Mouse (Mus musculus): Measurements from ENCODE around the gene L3mbtl4. TPM values are rescaled to one million over a fixed set of nuclear protein-coding genes. Genes with fewer than 3 reads are reported as not detected.

L3mbtl4 gene
- polyA plus RNA-seq, 1 experiment from 2014 or later, result 0.25 TPM

GRCm38 (mm10) chr17:68291713-68292364 is 18.2 kb downstream of the L3mbtl4 start:
- Histone ChIP-seq H3K9me3 (peaks cover 10% of the 10 kb centered on the region), H3K4me1 (no peaks in the 10 kb centered on the region), H3K27ac (no peak overlapping the region), H3K36me3 (no peaks in the 10 kb centered on the region), H3K9ac (no peak overlapping the region), H3K4me2 (no peak overlapping the region), H3K27me3 (no peaks in the 10 kb centered on the region), H3K4me3 (no peak overlapping the region)
- ATAC-seq (ENCODE audit: insufficient number of reproducible peaks, insufficient read depth, low FRiP score, low TSS enrichment, low read depth), result no peak
- WGBS, result 42% methylated on average over 9 of the region's 9 CpGs

GRCm38 (mm10) chr17:68308381-68308780 is 34.8 kb downstream of the L3mbtl4 start:
- H3K27ac ChIP-seq, result no peak overlapping the region
- H3K36me3 ChIP-seq, result no peaks in the 10 kb centered on the region
- ATAC-seq (ENCODE audit: insufficient number of reproducible peaks, insufficient read depth, low FRiP score, low TSS enrichment, low read depth), result no peak
- H3K9me3 ChIP-seq, result no peaks in the 10 kb centered on the region
- WGBS, result 74% methylated on average over 6 of the region's 6 CpGs
- no peak overlapping the region for H3K4me2 ChIP-seq
- H3K9ac ChIP-seq, result no peak overlapping the region
- no peaks in the 10 kb centered on the region for H3K4me1 ChIP-seq
- no peaks in the 10 kb centered on the region for H3K27me3 ChIP-seq
- no peak overlapping the region for H3K4me3 ChIP-seq

- H3K4me3 ChIP-seq, result no peak overlapping the region
- no peaks in the 10 kb centered on the region for H3K4me1 ChIP-seq
- H3K9me3 ChIP-seq, result no peaks in the 10 kb centered on the region
- 81% methylated on average over 5 of the region's 5 CpGs for WGBS
- no peak overlapping the region for H3K4me2 ChIP-seq
- H3K36me3 ChIP-seq, result no peaks in the 10 kb centered on the region
- no peak overlapping the region for H3K27ac ChIP-seq
- no peak overlapping the region for H3K9ac ChIP-seq
- no peaks in the 10 kb centered on the region for H3K27me3 ChIP-seq
- no peak for ATAC-seq (ENCODE audit: insufficient number of reproducible peaks, insufficient read depth, low FRiP score, low TSS enrichment, low read depth)
These were observed 38.8 kb downstream of the L3mbtl4 start for GRCm38 (mm10) chr17:68312286-68312927.

GRCm38 (mm10) chr17:68320940-68321339 is 47.3 kb downstream of the L3mbtl4 start:
- H3K4me1 ChIP-seq, result no peaks in the 10 kb centered on the region
- no peak overlapping the region for H3K4me2 ChIP-seq
- no peak overlapping the region for H3K9ac ChIP-seq
- H3K27ac ChIP-seq, result no peak overlapping the region
- H3K9me3 ChIP-seq, result no peaks in the 10 kb centered on the region
- H3K4me3 ChIP-seq, result no peak overlapping the region
- no peak for ATAC-seq (ENCODE audit: insufficient number of reproducible peaks, insufficient read depth, low FRiP score, low TSS enrichment, low read depth)
- no peaks in the 10 kb centered on the region for H3K36me3 ChIP-seq
- WGBS, result 87% methylated on average over 8 of the region's 8 CpGs
- H3K27me3 ChIP-seq, result no peaks in the 10 kb centered on the region

GRCm38 (mm10) chr17:68322607-68323006 is 49.0 kb downstream of the L3mbtl4 start:
- 31% methylated on average over 3 of the region's 3 CpGs for WGBS
- Histone ChIP-seq H3K27me3 (no peaks in the 10 kb centered on the region), H3K9ac (no peak overlapping the region), H3K4me2 (no peak overlapping the region), H3K4me3 (no peak overlapping the region), H3K36me3 (no peaks in the 10 kb centered on the region), H3K27ac (no peak overlapping the region), H3K9me3 (no peaks in the 10 kb centered on the region), H3K4me1 (no peaks in the 10 kb centered on the region)
- ATAC-seq (ENCODE audit: insufficient number of reproducible peaks, insufficient read depth, low FRiP score, low TSS enrichment, low read depth), result no peak

- no peaks in the 10 kb centered on the region for H3K27me3 ChIP-seq
- H3K4me1 ChIP-seq, result peaks cover 8% of the 10 kb centered on the region; the same call in 1 of the 2 replicates
- H3K27ac ChIP-seq, result no peak overlapping the region
- H3K9me3 ChIP-seq, result no peaks in the 10 kb centered on the region
- no peak overlapping the region for H3K9ac ChIP-seq
- no peak overlapping the region for H3K4me2 ChIP-seq
- no peaks in the 10 kb centered on the region for H3K36me3 ChIP-seq
- WGBS, result 80% methylated on average over 5 of the region's 5 CpGs
- H3K4me3 ChIP-seq, result no peak overlapping the region
- no peak for ATAC-seq (ENCODE audit: insufficient number of reproducible peaks, insufficient read depth, low FRiP score, low TSS enrichment, low read depth)
These were observed 58.6 kb downstream of the L3mbtl4 start for GRCm38 (mm10) chr17:68332225-68332624.

GRCm38 (mm10) chr17:68333382-68333781 is 59.8 kb downstream of the L3mbtl4 start:
- H3K4me1 ChIP-seq, result peaks cover 8% of the 10 kb centered on the region; the same call in 1 of the 2 replicates
- no peak overlapping the region for H3K27ac ChIP-seq
- 62% methylated on average over 3 of the region's 3 CpGs for WGBS
- no peaks in the 10 kb centered on the region for H3K36me3 ChIP-seq
- H3K4me3 ChIP-seq, result no peak overlapping the region
- H3K9me3 ChIP-seq, result no peaks in the 10 kb centered on the region
- H3K4me2 ChIP-seq, result no peak overlapping the region
- ATAC-seq (ENCODE audit: insufficient number of reproducible peaks, insufficient read depth, low FRiP score, low TSS enrichment, low read depth), result no peak
- no peaks in the 10 kb centered on the region for H3K27me3 ChIP-seq
- no peak overlapping the region for H3K9ac ChIP-seq

- H3K9me3 ChIP-seq, result no peaks in the 10 kb centered on the region
- H3K27ac ChIP-seq, result no peak overlapping the region
- H3K36me3 ChIP-seq, result no peaks in the 10 kb centered on the region
- no peak for ATAC-seq (ENCODE audit: insufficient number of reproducible peaks, insufficient read depth, low FRiP score, low TSS enrichment, low read depth)
- H3K27me3 ChIP-seq, result no peaks in the 10 kb centered on the region
- 67% methylated on average over 3 of the region's 3 CpGs for WGBS
- no peak overlapping the region for H3K4me2 ChIP-seq
- H3K4me3 ChIP-seq, result no peak overlapping the region
- H3K9ac ChIP-seq, result no peak overlapping the region
- H3K4me1 ChIP-seq, result peaks cover 10% of the 10 kb centered on the region; the same call in 1 of the 2 replicates
These were observed 65.4 kb downstream of the L3mbtl4 start for GRCm38 (mm10) chr17:68338917-68339553.

GRCm38 (mm10) chr17:68357687-68358086 is 84.1 kb downstream of the L3mbtl4 start:
- 25% methylated on average over 1 of the region's 1 CpGs for WGBS
- no peak overlapping the region for H3K9ac ChIP-seq
- no peak overlapping the region for H3K4me2 ChIP-seq
- ATAC-seq (ENCODE audit: insufficient number of reproducible peaks, insufficient read depth, low FRiP score, low TSS enrichment, low read depth), result no peak
- H3K9me3 ChIP-seq, result no peaks in the 10 kb centered on the region
- no peak overlapping the region for H3K27ac ChIP-seq
- H3K36me3 ChIP-seq, result no peaks in the 10 kb centered on the region
- H3K4me3 ChIP-seq, result no peak overlapping the region
- no peaks in the 10 kb centered on the region for H3K4me1 ChIP-seq
- H3K27me3 ChIP-seq, result no peaks in the 10 kb centered on the region

GRCm38 (mm10) chr17:68371101-68371500 is 97.5 kb downstream of the L3mbtl4 start:
- no peak overlapping the region for H3K9ac ChIP-seq
- no peak for ATAC-seq (ENCODE audit: insufficient number of reproducible peaks, insufficient read depth, low FRiP score, low TSS enrichment, low read depth)
- H3K27ac ChIP-seq, result no peak overlapping the region
- H3K4me3 ChIP-seq, result no peak overlapping the region
- H3K4me1 ChIP-seq, result no peaks in the 10 kb centered on the region
- 92% methylated on average over 1 of the region's 1 CpGs for WGBS
- H3K9me3 ChIP-seq, result no peaks in the 10 kb centered on the region
- H3K27me3 ChIP-seq, result no peaks in the 10 kb centered on the region
- H3K4me2 ChIP-seq, result no peak overlapping the region
- no peaks in the 10 kb centered on the region for H3K36me3 ChIP-seq

- no peak overlapping the region for H3K9ac ChIP-seq
- no peaks in the 10 kb centered on the region for H3K9me3 ChIP-seq
- H3K4me1 ChIP-seq, result peaks cover 5% of the 10 kb centered on the region; the same call in 1 of the 2 replicates
- ATAC-seq (ENCODE audit: insufficient number of reproducible peaks, insufficient read depth, low FRiP score, low TSS enrichment, low read depth), result no peak
- H3K4me2 ChIP-seq, result no peak overlapping the region
- 58% methylated on average over 5 of the region's 5 CpGs for WGBS
- no peaks in the 10 kb centered on the region for H3K36me3 ChIP-seq
- no peak overlapping the region for H3K4me3 ChIP-seq
- peaks cover 6% of the 10 kb centered on the region; the same call in 1 of the 2 replicates for H3K27me3 ChIP-seq
- H3K27ac ChIP-seq, result no peak overlapping the region
These were observed 114.9 kb downstream of the L3mbtl4 start for GRCm38 (mm10) chr17:68388481-68388880.

GRCm38 (mm10) chr17:68405993-68406392 is 132.4 kb downstream of the L3mbtl4 start:
- WGBS, result 57% methylated on average over 1 of the region's 1 CpGs
- Histone ChIP-seq H3K27me3 (peaks cover 17% of the 10 kb centered on the region), H3K4me3 (no peak overlapping the region), H3K36me3 (no peaks in the 10 kb centered on the region), H3K9me3 (no peaks in the 10 kb centered on the region), H3K9ac (no peak overlapping the region), H3K4me2 (no peak overlapping the region), H3K27ac (no peak overlapping the region), H3K4me1 (no peaks in the 10 kb centered on the region)
- ATAC-seq (ENCODE audit: insufficient number of reproducible peaks, insufficient read depth, low FRiP score, low TSS enrichment, low read depth), result no peak
